8 mouse cellular contexts compared by ENCODE assay signal in genomic region chr3:96629729-96630600, GRCm38 (mm10). TPM values are rescaled to one million over a fixed set of nuclear protein-coding genes. Genes with fewer than 3 reads are reported as not detected.
DNase-seq lines count a peak whose midpoint lies in the region; ATAC-seq lines count a peak whose summit lies in the region.

Gene Rbm8a, plus strand, starts transcription at chr3:96629933.

- peak within 1 kb of the TSS; percentile 82 for H3K27ac ChIP-seq in intestine, embryonic 14.5 days (ENCODE audit: low read depth)

- intact Hi-C loops in left cerebral cortex, postnatal 14 days (cut with DNase I) = loop anchor here (2.0 kb wide), 1 partner anchor 29 kb away; the partner anchor contains the start of gene Lix1l

- WGBS in intestine, embryonic 14.5 days = 1% methylated on average over 48 of the region's 48 CpGs

- peak within 1 kb of the TSS; percentile 81 for H3K4me2 ChIP-seq in intestine, embryonic 14.5 days (ENCODE audit: low read length)

- H3K4me3 ChIP-seq in intestine, embryonic 14.5 days (ENCODE audit: low read depth, low read length) = peak within 1 kb of the TSS; percentile 61

- peaks cover 39% of the 10 kb centered on the region for H3K36me3 ChIP-seq in intestine, embryonic 14.5 days (ENCODE audit: control insufficient read depth, insufficient read depth, low read length)

- H3K9ac ChIP-seq in intestine, embryonic 14.5 days (ENCODE audit: low read length) = peak within 1 kb of the TSS; percentile 86

- H3K27me3 ChIP-seq in intestine, embryonic 14.5 days (replicated peaks; ENCODE audit: control insufficient read depth, insufficient read depth, low read length) = no peaks in the 10 kb centered on the region

- H3K9me3 ChIP-seq in intestine, embryonic 14.5 days (ENCODE audit: control insufficient read depth, low read length) = no peaks in the 10 kb centered on the region

- peak; percentile 90 to 93 for DNase-seq in adrenal gland, adult 18-20 months (ENCODE audit: low spot score in 2 of 2)
- DNase-seq in embryo, embryonic 11 days = peak; percentile 100
- DNase-seq in gastrocnemius, postnatal 25 days = peak; percentile 92
- DNase-seq in intestine, embryonic 14.5 days (ENCODE audit: low spot score) = peak; percentile 98
- peak; percentile 97 to 98 for DNase-seq in left cerebral cortex, postnatal 14 days (ENCODE audit: low spot score in 2 of 2)
- peak; percentile 99 for DNase-seq in mesoderm, embryonic 11.5 days (ENCODE audit: low read depth, low spot score)
- DNase-seq in right cerebral cortex, postnatal 36 days (ENCODE audit: low spot score in 2 of 2) = peak; percentile 96 to 97
- DNase-seq in yolk sac, embryonic 10.5 days (ENCODE audit: low spot score) = peak; percentile 96

- peaks cover 10% of the 10 kb centered on the region for H3K4me1 ChIP-seq in intestine, embryonic 14.5 days (replicated peaks; ENCODE audit: control insufficient read depth, insufficient read depth, low read length)

- peak; percentile 93 for ATAC-seq in intestine, embryonic 14.5 days (replicated peaks; ENCODE audit: low FRiP score, low TSS enrichment, low read depth)

RNA-seq across cellular contexts. Expression of gene Rbm8a, which starts in this region (rescaled TPM):
- 10 to 100 TPM; 89.7 to 89.8 TPM for total RNA-seq in adrenal gland, adult 18-20 months (2021)
- 10 to 100 TPM; 22.9 to 24.1 TPM for total RNA-seq in gastrocnemius, postnatal 25 days (2021)
- 137 and 149 TPM in 2 replicates for polyA plus RNA-seq in intestine, embryonic 14.5 days (2014; fragmentation: Nextera tagmentation; extraction: Ambion mirVana)
- 10 to 100 TPM; 40.1 to 41.5 TPM for total RNA-seq in left cerebral cortex, postnatal 14 days (2021)

Comparison
In these comparisons a context has a peak if more than half of its experiments do, and no peak if none do; other contexts are left out.
1. Peak in every context shown above with its lines: DNase-seq, ATAC-seq, H3K4me3 ChIP-seq and H3K27ac ChIP-seq.